ENCODE assay signal across 19 mouse cellular contexts in the genomic region with DNA sequence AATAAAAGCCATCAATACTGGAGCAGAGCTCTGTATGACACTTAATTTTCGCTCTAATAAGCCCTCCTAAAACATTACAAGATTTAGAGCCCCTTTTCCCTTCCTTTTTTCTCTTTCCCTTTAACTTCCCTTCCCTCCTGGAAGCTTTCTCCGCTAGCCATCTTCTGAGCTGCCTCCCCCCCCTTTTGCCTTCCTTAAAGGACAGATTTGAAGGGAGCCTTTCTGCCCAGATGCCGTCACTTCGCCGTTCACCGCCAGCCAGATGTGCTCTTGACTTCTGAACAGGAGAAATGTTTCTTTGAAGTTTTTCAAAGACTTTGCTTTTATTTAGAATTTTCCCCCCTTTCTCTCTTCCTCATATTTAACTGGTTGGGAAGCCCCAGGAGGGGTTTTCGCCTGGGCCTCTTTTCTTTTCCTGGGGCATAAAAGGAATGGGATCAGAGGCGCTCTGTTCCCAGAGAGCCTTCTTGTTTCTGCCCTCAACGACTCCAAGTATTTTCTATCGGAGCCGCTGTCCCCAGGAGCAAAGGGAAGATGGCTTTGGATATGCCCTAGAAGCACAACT.
DNase-seq lines count a peak whose midpoint lies in the region; ATAC-seq lines count a peak whose summit lies in the region.
"Had no signal": no experiment of that assay in that cellular context is flagged by ENCODE, and none has a peak within 500 bp of the region (broad histone marks: within the 10 kb centered on the region; RNA-seq: fewer than 3 reads in every experiment).

No protein-coding gene starts in this region.

- no peak overlapping the region for H3K4me3 ChIP-seq in midbrain, embryonic 11.5 days (ENCODE audit: low read depth, low read length)
- H3K4me3 ChIP-seq in midbrain, embryonic 10.5 days = no peak overlapping the region
- no peak overlapping the region for H3K4me3 ChIP-seq in embryonic facial prominence, embryonic 13.5 days
- no peak overlapping the region for H3K4me3 ChIP-seq in limb, embryonic 11.5 days (ENCODE audit: low read depth, low read length)
- no peak overlapping the region for H3K4me3 ChIP-seq in neural tube, embryonic 15.5 days (replicated peaks)
- H3K4me3 ChIP-seq: heart, embryonic 12.5 days; hindbrain, embryonic 15.5 days; liver, embryonic 12.5 days; megakaryocyte, embryonic 14.5 days; myocyte had no signal

- peaks cover 10% of the 10 kb centered on the region; the same call in 1 of the 2 replicates for H3K4me1 ChIP-seq in midbrain, embryonic 11.5 days (ENCODE audit: control insufficient read depth, insufficient read depth, low read length)
- peaks cover 15% of the 10 kb centered on the region for H3K4me1 ChIP-seq in midbrain, embryonic 10.5 days
- H3K4me1 ChIP-seq in embryonic facial prominence, embryonic 13.5 days = peaks cover 22% of the 10 kb centered on the region
- peaks cover 8% of the 10 kb centered on the region for H3K4me1 ChIP-seq in limb, embryonic 11.5 days (ENCODE audit: control insufficient read depth, insufficient read depth, low read length)
- H3K4me1 ChIP-seq in neural tube, embryonic 15.5 days = peaks cover 17% of the 10 kb centered on the region
- H3K4me1 ChIP-seq: hindbrain, embryonic 15.5 days; liver, embryonic 12.5 days had no signal

- no peak for DNase-seq in midbrain, embryonic 11.5 days (ENCODE audit: low spot score, missing footprints)
- DNase-seq in midbrain, embryonic 10.5 days (ENCODE audit: low spot score) = no peak
- DNase-seq in limb, embryonic 11.5 days (ENCODE audit: low spot score) = peak; percentile 53
- no peak for DNase-seq in left cerebral cortex, adult 18-20 months (ENCODE audit: low spot score in 2 of 2)
- DNase-seq: adrenal gland, adult 8-10 months; cerebellum, adult 9-11 months; heart, postnatal 14 days; lung, adult 2 months; right cerebral cortex, postnatal 4 days had no signal

- peak overlapping the region; percentile 14; the same call in 1 of the 2 replicates for H3K4me2 ChIP-seq in midbrain, embryonic 11.5 days
- peak overlapping the region; percentile 14 for H3K4me2 ChIP-seq in embryonic facial prominence, embryonic 13.5 days
- no peak overlapping the region for H3K4me2 ChIP-seq in limb, embryonic 11.5 days (ENCODE audit: low read depth, severe bottlenecking)
- H3K4me2 ChIP-seq in neural tube, embryonic 15.5 days = peak overlapping the region; percentile 26
- H3K4me2 ChIP-seq: heart, embryonic 12.5 days; hindbrain, embryonic 15.5 days; liver, embryonic 12.5 days had no signal

- no peaks in the 10 kb centered on the region for H3K9me3 ChIP-seq in midbrain, embryonic 11.5 days (ENCODE audit: control insufficient read depth, low read length)
- H3K9me3 ChIP-seq in midbrain, embryonic 10.5 days (replicated peaks) = no peaks in the 10 kb centered on the region
- no peaks in the 10 kb centered on the region for H3K9me3 ChIP-seq in embryonic facial prominence, embryonic 13.5 days
- H3K9me3 ChIP-seq in limb, embryonic 11.5 days (ENCODE audit: control insufficient read depth, low read length) = no peaks in the 10 kb centered on the region
- no peaks in the 10 kb centered on the region for H3K9me3 ChIP-seq in neural tube, embryonic 15.5 days (replicated peaks)
- H3K9me3 ChIP-seq: heart, embryonic 12.5 days; hindbrain, embryonic 15.5 days; liver, embryonic 12.5 days had no signal

- no peak for ATAC-seq in midbrain, embryonic 11.5 days (ENCODE audit: low FRiP score)
- ATAC-seq in embryonic facial prominence, embryonic 13.5 days (ENCODE audit: insufficient number of reproducible peaks, insufficient read depth, low FRiP score, low TSS enrichment, low read depth) = no peak
- ATAC-seq in limb, embryonic 11.5 days (ENCODE audit: insufficient number of reproducible peaks, low FRiP score, low TSS enrichment, low read depth) = no peak
- peak; percentile 21; the same call in 1 of the 2 replicates for ATAC-seq in neural tube, embryonic 15.5 days (ENCODE audit: low FRiP score)
- no peak for ATAC-seq in cerebellum, adult (ENCODE audit: insufficient number of reproducible peaks, low FRiP score, low TSS enrichment)
- ATAC-seq: intestine, postnatal 0 days; liver, embryonic 12.5 days had no signal

- no peaks in the 10 kb centered on the region for H3K36me3 ChIP-seq in midbrain, embryonic 11.5 days (ENCODE audit: control insufficient read depth, insufficient read depth, low read length)
- no peaks in the 10 kb centered on the region for H3K36me3 ChIP-seq in midbrain, embryonic 10.5 days
- H3K36me3 ChIP-seq in embryonic facial prominence, embryonic 13.5 days = no peaks in the 10 kb centered on the region
- no peaks in the 10 kb centered on the region for H3K36me3 ChIP-seq in limb, embryonic 11.5 days (ENCODE audit: control insufficient read depth, insufficient read depth, low read length)
- no peaks in the 10 kb centered on the region for H3K36me3 ChIP-seq in neural tube, embryonic 15.5 days
- H3K36me3 ChIP-seq: heart, embryonic 12.5 days; hindbrain, embryonic 15.5 days; liver, embryonic 12.5 days had no signal

- H3K27me3 ChIP-seq in midbrain, embryonic 11.5 days (ENCODE audit: control insufficient read depth, insufficient read depth, low read length) = no peaks in the 10 kb centered on the region
- peaks cover 4% of the 10 kb centered on the region; the same call in 1 of the 2 replicates for H3K27me3 ChIP-seq in midbrain, embryonic 10.5 days (ENCODE audit: low read depth, poor library complexity, severe bottlenecking)
- H3K27me3 ChIP-seq in embryonic facial prominence, embryonic 13.5 days = no peaks in the 10 kb centered on the region
- no peaks in the 10 kb centered on the region for H3K27me3 ChIP-seq in limb, embryonic 11.5 days (ENCODE audit: control insufficient read depth, insufficient read depth, low read length)
- H3K27me3 ChIP-seq in neural tube, embryonic 15.5 days (replicated peaks) = no peaks in the 10 kb centered on the region
- H3K27me3 ChIP-seq: heart, embryonic 12.5 days; hindbrain, embryonic 15.5 days; liver, embryonic 12.5 days; megakaryocyte, embryonic 14.5 days had no signal

- WGBS in midbrain, embryonic 11.5 days = 34% methylated on average over 11 of the region's 11 CpGs
- WGBS in midbrain, embryonic 10.5 days = 38% methylated on average over 11 of the region's 11 CpGs
- WGBS in embryonic facial prominence, embryonic 13.5 days = 33% methylated on average over 11 of the region's 11 CpGs
- 31% methylated on average over 11 of the region's 11 CpGs for WGBS in limb, embryonic 11.5 days
- WGBS in neural tube, embryonic 15.5 days = 37% methylated on average over 11 of the region's 11 CpGs

- H3K27ac ChIP-seq in midbrain, embryonic 11.5 days (ENCODE audit: low read depth, low read length) = no peak overlapping the region
- no peak overlapping the region for H3K27ac ChIP-seq in midbrain, embryonic 10.5 days (replicated peaks)
- H3K27ac ChIP-seq in embryonic facial prominence, embryonic 13.5 days = no peak overlapping the region
- no peak overlapping the region; the same call in 1 of the 2 replicates for H3K27ac ChIP-seq in limb, embryonic 11.5 days (replicated peaks; ENCODE audit: low read depth, low read length)
- H3K27ac ChIP-seq in neural tube, embryonic 15.5 days (replicated peaks) = peak overlapping the region; percentile 43; the same call in 1 of the 2 replicates
- H3K27ac ChIP-seq: hindbrain, embryonic 15.5 days; kidney, postnatal 0 days; liver, embryonic 12.5 days had no signal

- no peak overlapping the region for H3K9ac ChIP-seq in midbrain, embryonic 11.5 days (ENCODE audit: low read length)
- no peak overlapping the region for H3K9ac ChIP-seq in embryonic facial prominence, embryonic 13.5 days
- no peak overlapping the region for H3K9ac ChIP-seq in limb, embryonic 11.5 days (ENCODE audit: low read length)
- no peak overlapping the region for H3K9ac ChIP-seq in neural tube, embryonic 15.5 days (replicated peaks)
- H3K9ac ChIP-seq: heart, embryonic 12.5 days; hindbrain, embryonic 15.5 days; liver, embryonic 12.5 days had no signal
